Mouse (Mus musculus): ENCODE data around the gene Bin2. TPM values are rescaled to one million over a fixed set of nuclear protein-coding genes. Genes with fewer than 3 reads are reported as not detected.

The Bin2 gene
- polyA plus RNA-seq, 1 experiment from 2014 or later = 1.3 TPM

DNA sequence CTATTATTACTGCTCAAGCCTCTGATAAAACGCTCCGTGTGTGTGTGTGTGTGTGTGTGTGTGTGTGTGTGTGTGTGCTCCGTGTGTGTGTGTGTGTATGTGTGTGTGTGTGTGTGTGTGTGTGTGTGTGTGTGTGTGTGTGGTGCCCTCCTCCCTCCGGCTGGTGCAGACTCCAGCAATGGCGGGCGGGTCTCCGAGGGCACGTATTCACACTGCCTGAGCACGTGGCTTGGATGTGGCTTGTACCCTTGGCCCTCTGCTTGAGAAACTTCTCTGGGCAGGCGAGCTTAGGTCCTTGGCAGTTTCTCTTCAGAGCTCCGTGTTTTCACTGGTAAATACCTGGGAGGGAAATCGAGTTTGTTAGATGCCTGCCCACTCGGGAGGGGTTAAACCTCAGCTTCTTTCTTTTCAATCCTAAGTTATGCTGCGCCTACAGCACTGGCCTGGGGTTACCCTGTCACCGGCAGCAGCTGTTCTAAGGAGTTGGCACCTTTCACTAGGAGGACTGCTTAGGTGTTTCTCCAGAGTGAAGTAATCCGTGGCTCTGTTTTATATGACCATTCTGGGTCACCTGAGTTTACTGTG is 28.0 kb downstream of the Bin2 start:
- H3K27ac ChIP-seq = no peak overlapping the region
- no peaks in the 10 kb centered on the region for H3K36me3 ChIP-seq
- WGBS = 76% methylated on average over 15 of the region's 16 CpGs
- H3K9ac ChIP-seq (replicated peaks) = no peak overlapping the region
- H3K4me2 ChIP-seq (replicated peaks) = no peak overlapping the region
- H3K4me3 ChIP-seq (replicated peaks) = no peak overlapping the region
- H3K9me3 ChIP-seq = no peaks in the 10 kb centered on the region
- peaks cover 30% of the 10 kb centered on the region for H3K27me3 ChIP-seq
- peaks cover 10% of the 10 kb centered on the region for H3K4me1 ChIP-seq (replicated peaks)
- ATAC-seq = no peak

DNA sequence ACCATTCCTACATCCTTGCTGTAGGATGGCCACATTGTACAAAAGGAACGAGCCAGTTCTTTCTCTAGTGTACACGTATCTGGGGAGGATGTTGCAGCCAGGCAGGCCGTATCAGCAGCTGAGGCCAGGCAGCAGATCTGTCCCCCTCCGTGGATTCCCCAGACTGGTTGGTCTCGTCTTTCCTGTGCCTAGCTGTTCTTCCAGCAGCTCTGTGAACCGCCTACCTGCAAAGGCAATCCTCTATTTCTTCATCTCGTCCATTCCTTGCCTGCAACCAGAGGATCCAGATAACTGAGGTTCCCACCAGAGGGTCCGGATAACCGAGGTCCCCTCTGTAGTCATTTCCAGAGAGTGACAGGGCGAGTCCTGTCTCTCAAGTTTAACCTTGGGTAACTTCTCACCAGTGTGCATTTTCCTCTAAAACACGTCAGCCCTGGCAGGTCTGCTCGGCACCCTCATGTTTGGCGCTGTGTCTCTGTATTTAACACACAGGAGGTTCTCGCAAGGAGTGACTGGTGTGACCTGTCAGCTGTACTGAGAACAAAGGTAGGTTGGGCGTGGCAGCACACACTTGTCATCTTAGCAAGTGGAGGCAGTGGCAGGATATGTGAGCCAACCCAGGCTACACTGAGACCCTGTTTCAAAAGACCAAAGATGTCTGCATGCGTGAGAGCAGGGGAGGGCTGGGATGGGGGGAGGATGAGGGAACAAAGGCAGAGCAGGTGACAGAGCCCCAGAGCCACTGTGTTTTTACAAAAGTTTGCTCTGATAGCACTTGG is 29.2 kb downstream of the Bin2 start:
- no peak for ATAC-seq
- no peak overlapping the region for H3K4me3 ChIP-seq (replicated peaks)

DNA sequence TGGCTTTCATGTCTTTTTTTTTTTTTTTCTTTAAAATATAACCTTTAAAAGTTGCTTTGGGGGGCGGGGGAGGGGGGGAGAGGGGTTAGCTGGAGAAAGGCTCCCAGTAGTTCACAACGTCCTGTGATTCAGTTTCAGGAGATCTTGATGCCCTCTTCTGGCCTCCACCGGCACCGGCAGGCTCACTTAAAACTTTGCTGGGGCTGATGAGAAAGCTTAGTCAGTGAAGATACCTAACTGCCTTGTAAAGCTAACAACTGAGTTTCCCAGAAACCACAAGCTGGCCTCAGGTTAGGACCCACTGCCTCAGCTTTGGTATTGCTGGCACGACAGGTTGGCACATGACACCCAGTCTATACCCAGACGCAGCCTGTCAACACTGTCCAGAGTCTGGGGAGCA is 31.7 kb downstream of the Bin2 start:
- peaks cover 61% of the 10 kb centered on the region for H3K27me3 ChIP-seq
- no peaks in the 10 kb centered on the region for H3K36me3 ChIP-seq
- no peak for ATAC-seq
- H3K9me3 ChIP-seq = no peaks in the 10 kb centered on the region
- H3K4me2 ChIP-seq (replicated peaks) = no peak overlapping the region
- peaks cover 14% of the 10 kb centered on the region for H3K4me1 ChIP-seq (replicated peaks)
- 16% methylated on average over 6 of the region's 6 CpGs for WGBS
- H3K4me3 ChIP-seq (replicated peaks) = no peak overlapping the region
- H3K9ac ChIP-seq (replicated peaks) = no peak overlapping the region
- H3K27ac ChIP-seq = no peak overlapping the region

More for the DNA sequence above, 29.2 kb downstream of the Bin2 start:
- H3K9me3 ChIP-seq = no peaks in the 10 kb centered on the region
- H3K27me3 ChIP-seq = peaks cover 41% of the 10 kb centered on the region
- WGBS = 76% methylated on average over 16 of the region's 16 CpGs
- H3K9ac ChIP-seq (replicated peaks) = no peak overlapping the region
- H3K4me1 ChIP-seq (replicated peaks) = peaks cover 14% of the 10 kb centered on the region
- no peak overlapping the region for H3K27ac ChIP-seq
- no peak overlapping the region for H3K4me2 ChIP-seq (replicated peaks)
- H3K36me3 ChIP-seq = no peaks in the 10 kb centered on the region

DNA sequence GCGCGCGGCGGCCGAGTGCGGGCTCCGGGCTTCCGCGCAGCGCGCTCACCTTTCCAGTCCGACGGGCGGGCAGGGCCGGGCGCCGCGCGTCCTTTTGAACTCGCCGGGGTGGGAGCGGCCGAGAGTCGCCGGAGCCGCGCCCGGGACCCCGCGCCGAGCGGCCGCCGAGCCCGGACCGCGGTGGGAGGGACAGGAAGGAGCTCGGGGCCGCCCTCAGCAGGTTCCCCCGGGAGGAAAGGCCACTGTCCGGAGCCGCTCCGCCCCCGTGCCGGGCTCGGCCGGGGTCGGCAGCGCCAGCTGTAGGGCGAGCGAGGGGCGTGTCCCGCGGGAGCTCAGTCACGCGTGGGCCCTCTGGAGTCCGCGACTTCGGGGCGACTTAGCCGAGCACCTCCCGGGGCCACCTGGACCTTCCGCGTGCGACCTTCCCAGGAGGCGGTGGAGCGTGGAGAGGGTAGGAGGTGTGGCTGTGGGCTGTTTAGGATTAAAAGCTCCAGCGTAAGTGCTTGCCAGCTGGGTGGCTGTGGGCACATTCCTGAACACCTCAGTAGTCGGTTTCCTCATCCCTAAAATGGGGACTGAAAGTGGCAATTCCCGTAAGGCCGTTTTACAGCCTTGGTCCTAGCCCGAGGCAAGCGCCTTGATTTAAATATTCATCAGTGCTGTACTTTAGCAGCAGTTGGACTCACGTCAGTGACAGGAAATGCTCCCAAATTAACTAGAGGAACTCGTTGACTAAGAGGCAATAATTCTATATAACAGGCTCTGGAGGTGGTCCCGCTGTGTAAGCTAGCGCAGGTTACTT is 32.5 kb downstream of the Bin2 start, which contains the start of gene Smagp:
Gene Smagp (minus strand): TSS at position 241 of the 802 bp plus-strand sequence.
- H3K36me3 ChIP-seq = no peaks in the 10 kb centered on the region
- WGBS = under 1% methylated on average over 59 of the region's 77 CpGs
- H3K9ac ChIP-seq (replicated peaks) = peak within 1 kb of the TSS; percentile 49; the same call in 1 of the 2 replicates
- peak within 1 kb of the TSS; percentile 47 for H3K4me3 ChIP-seq (replicated peaks)
- H3K27ac ChIP-seq = no peak within 1 kb of the TSS
- peaks cover 14% of the 10 kb centered on the region for H3K4me1 ChIP-seq (replicated peaks)
- H3K4me2 ChIP-seq (replicated peaks) = peak within 1 kb of the TSS; percentile 78
- peaks cover 65% of the 10 kb centered on the region for H3K27me3 ChIP-seq
- ATAC-seq = no peak
- H3K9me3 ChIP-seq = no peaks in the 10 kb centered on the region

DNA sequence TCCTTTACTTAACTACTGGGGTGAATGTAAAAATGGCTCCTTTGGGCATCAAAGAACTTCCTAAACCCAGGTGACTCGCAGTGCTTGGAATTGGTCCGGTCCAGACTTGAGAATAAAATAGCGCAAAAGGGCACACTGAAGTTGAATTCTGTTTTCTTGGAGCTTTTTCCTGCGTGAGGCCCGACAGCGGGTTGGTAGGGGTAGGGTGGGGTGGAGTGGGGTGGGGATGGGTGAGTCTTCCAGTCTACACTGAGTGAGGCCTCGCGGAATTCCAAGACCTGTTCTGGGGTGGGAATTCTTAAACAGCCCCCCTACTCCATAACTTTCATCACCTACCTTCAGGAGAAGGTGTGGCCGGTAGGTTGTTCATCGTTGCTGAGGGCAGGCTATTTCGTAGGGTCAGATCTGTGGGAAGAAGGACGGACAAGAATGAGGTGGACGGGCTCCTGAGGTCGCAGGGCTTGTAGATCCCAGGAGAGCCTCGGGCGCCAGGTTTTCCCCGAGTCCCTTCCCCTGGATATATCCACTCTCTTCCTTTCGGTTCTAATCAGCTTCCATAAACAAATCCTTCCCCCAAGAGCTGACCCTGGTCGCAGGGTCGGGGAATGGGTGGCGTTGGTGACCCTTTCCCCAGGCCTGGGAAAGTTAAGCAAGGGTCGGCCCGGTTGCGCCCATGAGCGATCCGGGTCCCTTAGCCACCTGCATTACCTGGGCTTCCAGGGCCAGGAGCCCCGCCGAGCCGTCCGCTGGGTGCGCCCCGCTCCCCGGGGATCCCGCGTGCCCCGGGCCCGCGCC is 33.3 kb downstream of the Bin2 start:
- H3K36me3 ChIP-seq = no peaks in the 10 kb centered on the region
- H3K9me3 ChIP-seq = no peaks in the 10 kb centered on the region
- H3K9ac ChIP-seq (replicated peaks) = peak overlapping the region; percentile 49; the same call in 1 of the 2 replicates
- H3K4me1 ChIP-seq (replicated peaks) = peaks cover 14% of the 10 kb centered on the region
- no peak overlapping the region for H3K27ac ChIP-seq
- no peak for ATAC-seq
- peak overlapping the region; percentile 78 for H3K4me2 ChIP-seq (replicated peaks)
- peak overlapping the region; percentile 47 for H3K4me3 ChIP-seq (replicated peaks)
- WGBS = 3% methylated on average over 38 of the region's 38 CpGs
- H3K27me3 ChIP-seq = peaks cover 71% of the 10 kb centered on the region

DNA sequence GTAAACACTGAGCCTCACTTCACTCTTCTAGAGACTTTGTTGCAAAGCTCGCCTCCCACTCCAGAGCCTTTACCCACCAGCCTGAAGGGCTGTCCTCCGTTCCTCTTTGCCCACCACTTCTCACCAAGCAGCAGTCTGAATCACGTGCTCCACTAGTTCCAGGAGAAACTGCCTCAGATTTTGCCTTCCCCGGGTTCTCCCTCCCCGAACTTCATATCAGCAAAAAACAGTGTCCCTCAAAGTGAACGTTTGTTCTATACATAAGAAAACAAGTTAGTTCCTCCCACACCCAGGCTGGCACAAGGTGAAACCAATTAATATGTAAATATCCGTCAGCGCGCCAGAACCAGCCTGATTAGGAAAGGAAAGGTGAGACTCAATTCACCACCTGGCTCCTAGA is 34.1 kb downstream of the Bin2 start:
- no peaks in the 10 kb centered on the region for H3K36me3 ChIP-seq
- no peak for ATAC-seq
- H3K4me3 ChIP-seq (replicated peaks) = no peak overlapping the region
- H3K4me2 ChIP-seq (replicated peaks) = no peak overlapping the region
- WGBS = 13% methylated on average over 9 of the region's 9 CpGs
- H3K9ac ChIP-seq (replicated peaks) = no peak overlapping the region
- H3K9me3 ChIP-seq = no peaks in the 10 kb centered on the region
- H3K4me1 ChIP-seq (replicated peaks) = peaks cover 14% of the 10 kb centered on the region
- H3K27ac ChIP-seq = no peak overlapping the region
- peaks cover 71% of the 10 kb centered on the region for H3K27me3 ChIP-seq

DNA sequence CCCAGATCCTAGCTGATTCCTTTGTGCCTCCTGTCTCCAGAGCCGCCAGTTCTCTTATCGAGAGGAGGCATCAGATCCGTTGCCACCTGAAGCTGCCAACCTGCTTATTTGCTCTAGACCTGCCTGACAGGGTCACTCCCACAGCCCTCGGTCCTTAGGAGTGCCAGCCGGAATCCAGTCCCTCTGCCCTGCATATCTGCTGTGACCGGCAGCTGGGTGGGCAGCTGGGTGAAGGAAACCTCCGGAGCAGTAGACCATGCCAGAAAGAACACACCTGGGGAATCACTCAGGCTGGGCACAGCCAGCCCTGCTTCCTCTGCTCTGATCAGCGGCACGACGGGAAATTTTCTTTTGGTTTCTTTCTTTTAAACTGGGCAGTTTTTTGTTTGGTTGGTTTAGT is 36.0 kb downstream of the Bin2 start:
- Histone ChIP-seq H3K4me2 (replicated peaks) (no peak overlapping the region), H3K4me1 (replicated peaks) (peaks cover 15% of the 10 kb centered on the region), H3K27me3 (peaks cover 61% of the 10 kb centered on the region), H3K36me3 (no peaks in the 10 kb centered on the region), H3K9me3 (no peaks in the 10 kb centered on the region), H3K4me3 (replicated peaks) (no peak overlapping the region), H3K9ac (replicated peaks) (no peak overlapping the region), H3K27ac (no peak overlapping the region)
- ATAC-seq = no peak
- 85% methylated on average over 10 of the region's 10 CpGs for WGBS

DNA sequence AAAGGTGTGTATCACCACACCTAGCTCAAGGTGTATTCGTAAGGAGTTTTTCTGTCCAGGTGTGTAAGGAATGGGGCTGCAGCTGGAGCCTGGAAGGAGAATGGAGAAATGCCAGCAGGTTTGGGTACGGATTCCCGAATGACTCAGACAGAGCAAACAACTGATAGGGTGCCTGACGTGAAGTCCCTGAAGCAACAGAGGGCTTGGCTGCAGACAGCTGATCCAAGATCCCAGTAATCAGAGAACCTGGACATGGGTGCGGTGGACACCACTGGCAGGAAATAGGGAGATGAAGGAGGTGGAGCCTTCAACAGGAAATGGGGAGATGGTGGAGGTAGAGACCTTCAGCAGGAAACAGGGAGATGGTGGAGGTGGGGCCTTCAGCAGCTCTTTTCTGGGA is 37.0 kb downstream of the Bin2 start:
- H3K36me3 ChIP-seq = no peaks in the 10 kb centered on the region
- H3K4me3 ChIP-seq (replicated peaks) = no peak overlapping the region
- ATAC-seq = no peak
- H3K27me3 ChIP-seq = peaks cover 51% of the 10 kb centered on the region
- no peaks in the 10 kb centered on the region for H3K9me3 ChIP-seq
- 91% methylated on average over 5 of the region's 5 CpGs for WGBS
- peaks cover 23% of the 10 kb centered on the region for H3K4me1 ChIP-seq (replicated peaks)
- H3K27ac ChIP-seq = no peak overlapping the region
- H3K4me2 ChIP-seq (replicated peaks) = no peak overlapping the region
- no peak overlapping the region for H3K9ac ChIP-seq (replicated peaks)

DNA sequence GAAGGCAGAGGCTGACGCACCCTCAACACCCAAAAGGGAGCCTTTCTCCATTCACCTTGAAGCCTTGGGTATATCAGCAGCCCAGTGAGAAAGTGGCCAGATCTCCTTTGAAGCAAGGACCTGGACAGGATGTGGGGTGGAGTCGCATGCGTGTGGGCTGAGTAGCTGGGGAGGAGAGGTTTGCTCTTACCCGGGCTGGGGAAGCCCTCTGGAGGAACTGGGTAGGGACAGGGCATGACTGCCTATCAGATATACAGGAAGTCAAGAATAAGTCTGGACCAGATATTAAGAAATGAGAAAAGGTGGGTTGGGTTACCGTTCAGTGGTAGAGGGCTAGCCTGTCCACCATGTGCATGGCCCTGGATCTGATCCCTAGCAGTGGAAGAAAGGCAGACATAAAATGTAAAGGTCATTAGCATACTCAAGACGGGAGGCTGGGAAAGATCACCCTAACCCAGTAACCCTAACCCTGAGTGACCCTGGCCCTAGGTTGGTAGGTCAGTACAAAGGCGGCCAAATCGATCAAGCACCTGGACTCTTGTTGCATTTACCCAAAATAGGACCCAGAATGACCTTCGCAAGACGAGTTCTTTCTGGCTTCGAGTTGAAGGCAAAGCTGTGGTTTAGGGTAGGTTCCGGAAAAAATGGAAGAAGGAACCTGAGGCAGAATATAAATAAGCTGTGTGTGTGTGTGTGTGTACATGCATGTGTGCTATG is 37.7 kb downstream of the Bin2 start:
- 87% methylated on average over 12 of the region's 12 CpGs for WGBS
- H3K27ac ChIP-seq = no peak overlapping the region
- H3K27me3 ChIP-seq = peaks cover 44% of the 10 kb centered on the region
- ATAC-seq = no peak
- H3K9ac ChIP-seq (replicated peaks) = no peak overlapping the region
- H3K4me1 ChIP-seq (replicated peaks) = peaks cover 15% of the 10 kb centered on the region
- H3K36me3 ChIP-seq = no peaks in the 10 kb centered on the region
- no peak overlapping the region for H3K4me3 ChIP-seq (replicated peaks)
- no peak overlapping the region for H3K4me2 ChIP-seq (replicated peaks)
- no peaks in the 10 kb centered on the region for H3K9me3 ChIP-seq

DNA sequence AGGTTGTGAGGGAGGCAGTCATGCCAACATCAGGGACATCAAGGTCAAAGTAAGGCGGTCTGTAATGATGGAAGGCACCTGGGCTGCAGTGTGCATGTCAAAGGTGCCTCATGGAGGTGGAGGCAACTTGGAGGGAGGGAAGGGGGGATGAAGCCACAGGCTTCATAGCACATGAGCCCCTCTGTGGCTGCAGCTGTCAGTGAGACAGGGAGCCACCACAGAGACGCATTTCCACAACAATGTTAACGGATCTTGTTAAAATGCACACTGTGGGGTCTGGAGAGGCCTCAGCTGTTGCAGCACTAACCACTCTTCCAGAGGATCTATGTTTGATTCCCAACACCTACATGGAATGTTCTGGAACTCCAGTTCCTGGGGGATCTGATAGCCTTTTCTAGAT is 39.2 kb downstream of the Bin2 start:
- H3K36me3 ChIP-seq = no peaks in the 10 kb centered on the region
- H3K27ac ChIP-seq = no peak overlapping the region
- H3K9me3 ChIP-seq = no peaks in the 10 kb centered on the region
- H3K4me3 ChIP-seq (replicated peaks) = no peak overlapping the region
- peaks cover 29% of the 10 kb centered on the region for H3K27me3 ChIP-seq
- no peak overlapping the region for H3K4me2 ChIP-seq (replicated peaks)
- peaks cover 9% of the 10 kb centered on the region for H3K4me1 ChIP-seq (replicated peaks)
- ATAC-seq = no peak
- no peak overlapping the region for H3K9ac ChIP-seq (replicated peaks)
- WGBS = 57% methylated on average over 3 of the region's 3 CpGs

DNA sequence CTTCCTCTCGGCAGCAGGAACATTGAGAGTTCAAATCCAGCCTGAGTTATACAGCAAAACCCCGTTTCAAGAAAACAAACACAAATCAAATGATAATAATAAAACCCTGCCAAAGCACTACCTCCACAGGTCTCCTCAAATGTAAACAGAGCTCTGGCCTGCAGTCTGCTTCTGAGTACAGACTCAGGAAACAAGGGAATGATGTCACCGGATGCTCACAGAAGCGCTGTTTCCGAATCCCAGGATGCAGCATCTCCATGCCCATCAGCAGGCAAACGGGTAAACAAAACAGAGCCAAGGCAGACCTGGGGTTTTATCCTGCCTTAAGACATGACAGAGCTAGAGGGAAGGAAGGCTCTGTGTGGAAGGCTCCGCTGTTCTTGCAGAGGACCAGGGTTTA is 40.6 kb downstream of the Bin2 start:
- Histone ChIP-seq H3K9me3 (no peaks in the 10 kb centered on the region), H3K36me3 (no peaks in the 10 kb centered on the region), H3K9ac (replicated peaks) (no peak overlapping the region), H3K27me3 (peaks cover 18% of the 10 kb centered on the region), H3K4me2 (replicated peaks) (no peak overlapping the region), H3K4me1 (replicated peaks) (peaks cover 9% of the 10 kb centered on the region), H3K27ac (no peak overlapping the region), H3K4me3 (replicated peaks) (no peak overlapping the region)
- ATAC-seq = no peak
- WGBS = 65% methylated on average over 7 of the region's 7 CpGs

Data from midbrain, embryonic 13.5 days (tissue).